Mouse (Mus musculus) kidney, embryonic 16.5 days (tissue): ENCODE measurements around the gene Lep. TPM values are rescaled to one million over a fixed set of nuclear protein-coding genes. Genes with fewer than 3 reads are reported as not detected.

ENCODE experiments used
- microRNA-seq: library from miRNA; unstranded; fragments of <30 nt; microRNA quantifications from one replicate; pipeline ENCODE4, GENCODE M21; 2016
- polyA plus RNA-seq: library from polyadenylated mRNA; unstranded; fragments of >200 nt; fragmentation: Nextera tagmentation; extraction: Ambion mirVana; gene quantifications from 2 replicates; pipeline ENCODE4 v1.2.1, GENCODE M21; 2015

Gene Lep
- polyA plus RNA-seq, 1 experiment from 2014 or later: not detected

Small RNAs within 50 kb of the gene (microRNA-seq; reads per million reads assigned to microRNA genes)
- 10.4 reads per million, percentile 30 among the genes with 10 or more reads in this experiment for gene Mir129-1

Other genes with a start within 250 kb of the Lep start
- 1.6 TPM in 2 replicates for gene Lrrc4, start 228.5 kb upstream of the Lep start, polyA plus RNA-seq
- gene Rbm28, start 104.8 kb downstream of the Lep start, polyA plus RNA-seq: 45.9 and 53.6 TPM in 2 replicates
- 0.71 and 1.1 TPM in 2 replicates for gene Prrt4, start 119.4 kb downstream of the Lep start, polyA plus RNA-seq
- 49.1 and 50.3 TPM in 2 replicates for gene Impdh1, start 156.1 kb downstream of the Lep start, polyA plus RNA-seq
- 34.9 TPM in 2 replicates for gene Hilpda, start 212.3 kb downstream of the Lep start, polyA plus RNA-seq
- 0.26 and 0.39 TPM in 2 replicates for gene Fam71f2, start 219.4 kb downstream of the Lep start, polyA plus RNA-seq